Mouse (Mus musculus) neural tube, postnatal 0 days (tissue): ENCODE data around the gene Fgf22. TPM values are rescaled to one million over a fixed set of nuclear protein-coding genes. Genes with fewer than 3 reads are reported as not detected.

Experiments
- polyA plus RNA-seq: library from polyadenylated mRNA; unstranded; fragments of >200 nt; fragmentation: Nextera tagmentation; extraction: Ambion mirVana; gene quantifications from 2 replicates; pipeline ENCODE4 v1.2.1, GENCODE M21; 2015

The Fgf22 gene
- 4.8 and 5.8 TPM in 2 replicates for polyA plus RNA-seq

GRCm38 (mm10) chr10:79754856-79755516, at the start of gene Fgf22:
Gene Fgf22 (plus strand): TSS chr10:79755076.

GRCm38 (mm10) chr10:79716254-79716987, 38.5 kb upstream of the Fgf22 start, which contains the start of gene Hcn2:
Gene Hcn2 (plus strand): TSS chr10:79716634.

GRCm38 (mm10) chr10:79745898-79746773, 8.7 kb upstream of the Fgf22 start, which contains the start of gene Polrmt:
Gene Polrmt (minus strand): TSS chr10:79746581.

GRCm38 (mm10) chr10:79766508-79767325, 11.8 kb downstream of the Fgf22 start, which contains the start of gene Rnf126:
Gene Rnf126 (minus strand): TSS chr10:79766952.

GRCm38 (mm10) chr10:79777103-79777531, 22.2 kb downstream of the Fgf22 start, which contains the start of gene Fstl3:
Gene Fstl3 (plus strand): TSS chr10:79777272.

GRCm38 (mm10) chr10:79790861-79791260, 36.0 kb downstream of the Fgf22 start, which contains the start of gene Prss57:
Gene Prss57 (minus strand): TSS chr10:79790961.

GRCm38 (mm10) chr10:79793051-79793737, 38.3 kb downstream of the Fgf22 start, which contains the start of gene Palm:
Gene Palm (plus strand): TSS chr10:79793572.

Other genes with a start within 250 kb of the Fgf22 start
- 21.6 and 22.1 TPM in 2 replicates for gene Plpp2, start 221.3 kb upstream of the Fgf22 start, polyA plus RNA-seq
- gene Mier2, start 199.9 kb upstream of the Fgf22 start, polyA plus RNA-seq, result 40.4 and 48.8 TPM in 2 replicates
- gene Theg, start 167.7 kb upstream of the Fgf22 start, polyA plus RNA-seq, result not detected in 2 replicates
- 1.1 TPM in 2 replicates for gene C2cd4c, start 141.1 kb upstream of the Fgf22 start, polyA plus RNA-seq
- 23.9 and 24.3 TPM in 2 replicates for gene Shc2, start 117.2 kb upstream of the Fgf22 start, polyA plus RNA-seq
- gene Odf3l2, start 109.3 kb upstream of the Fgf22 start, polyA plus RNA-seq, result 0.24 and 0.61 TPM in 2 replicates
- 0.57 and 0.93 TPM in 2 replicates for gene Madcam1, start 90.5 kb upstream of the Fgf22 start, polyA plus RNA-seq
- gene Tpgs1, start 85.7 kb upstream of the Fgf22 start, polyA plus RNA-seq, result 142 and 148 TPM in 2 replicates
- gene Cdc34, start 72.9 kb upstream of the Fgf22 start, polyA plus RNA-seq, result 68.6 and 75.3 TPM in 2 replicates
- gene Gzmm, start 66.1 kb upstream of the Fgf22 start, polyA plus RNA-seq, result 0.83 and 1.1 TPM in 2 replicates
- 1,217 and 1,238 TPM in 2 replicates for gene Bsg, start 50.6 kb upstream of the Fgf22 start, polyA plus RNA-seq
- 10.7 and 16.5 TPM in 2 replicates for gene Hcn2, start 38.4 kb upstream of the Fgf22 start, polyA plus RNA-seq
- 33.3 and 33.7 TPM in 2 replicates for gene Polrmt, start 8.5 kb upstream of the Fgf22 start, polyA plus RNA-seq
- 115 and 119 TPM in 2 replicates for gene Rnf126, start 11.9 kb downstream of the Fgf22 start, polyA plus RNA-seq
- gene Fstl3, start 22.2 kb downstream of the Fgf22 start, polyA plus RNA-seq, result 3.2 and 4.4 TPM in 2 replicates
- gene Prss57, start 35.9 kb downstream of the Fgf22 start, polyA plus RNA-seq, result 0.12 TPM in 1 of 2 replicates, not detected in the other
- gene Palm, start 38.5 kb downstream of the Fgf22 start, polyA plus RNA-seq, result 202 and 243 TPM in 2 replicates
- 0.36 and 0.45 TPM in 2 replicates for gene Misp, start 65.9 kb downstream of the Fgf22 start, polyA plus RNA-seq
- gene Ptbp1, start 99.4 kb downstream of the Fgf22 start, polyA plus RNA-seq, result 41.0 and 46.2 TPM in 2 replicates
- gene Prtn3, start 119.4 kb downstream of the Fgf22 start, polyA plus RNA-seq, result 10.9 and 11.4 TPM in 2 replicates
- 253 and 298 TPM in 2 replicates for gene Plppr3, start 119.6 kb downstream of the Fgf22 start, polyA plus RNA-seq
- gene Elane, start 131.2 kb downstream of the Fgf22 start, polyA plus RNA-seq, result not detected in 2 replicates
- gene Cfd, start 135.8 kb downstream of the Fgf22 start, polyA plus RNA-seq, result 0.37 TPM in 1 of 2 replicates, not detected in the other
- 38.0 and 41.7 TPM in 2 replicates for gene Med16, start 153.8 kb downstream of the Fgf22 start, polyA plus RNA-seq
- gene Gm26602, start 155.8 kb downstream of the Fgf22 start, polyA plus RNA-seq, result 32.0 TPM in 1 of 2 replicates, not detected in the other
- gene Kiss1r, start 161.9 kb downstream of the Fgf22 start, polyA plus RNA-seq, result 3.6 and 3.7 TPM in 2 replicates
- 268 and 306 TPM in 2 replicates for gene R3hdm4, start 166.1 kb downstream of the Fgf22 start, polyA plus RNA-seq
- gene Arid3a, start 172.0 kb downstream of the Fgf22 start, polyA plus RNA-seq, result 1.7 and 3.0 TPM in 2 replicates
- gene Wdr18, start 205.1 kb downstream of the Fgf22 start, polyA plus RNA-seq, result 108 and 110 TPM in 2 replicates
- gene Grin3b, start 215.6 kb downstream of the Fgf22 start, polyA plus RNA-seq, result 0.24 and 0.35 TPM in 2 replicates
- 33.5 and 35.6 TPM in 2 replicates for gene Tmem259, start 229.3 kb downstream of the Fgf22 start, polyA plus RNA-seq
- 19.9 and 20.5 TPM in 2 replicates for gene Cnn2, start 233.5 kb downstream of the Fgf22 start, polyA plus RNA-seq
- 2.6 TPM in 2 replicates for gene Abca7, start 241.4 kb downstream of the Fgf22 start, polyA plus RNA-seq